Comparison of ENCODE assay signal across 9 mouse cellular contexts in genomic region chr7:19851858-19852570, GRCm38 (mm10). TPM values are rescaled to one million over a fixed set of nuclear protein-coding genes. Genes with fewer than 3 reads are reported as not detected.
A peak's percentile ranks its signal among the peaks of the same experiment; 100 is the strongest.
DNase-seq lines count a peak whose midpoint lies in the region; ATAC-seq and TF ChIP-seq lines count a peak whose summit lies in the region.
"Had no signal": no experiment of that assay in that cellular context is flagged by ENCODE, and none has a peak within 500 bp of the region (broad histone marks: within the 10 kb centered on the region; RNA-seq: fewer than 3 reads in every experiment).

TSS of gene Gm19345 (plus strand) at chr7:19852003.

- H3K9me3 ChIP-seq in heart, embryonic 13.5 days: no peaks in the 10 kb centered on the region
- H3K9me3 ChIP-seq in E14TG2a.4 (ENCODE audit: low read length): 0 out of 2 replicates have a peak, but pooled peaks cover 3% of the 10 kb centered on the region
- no peaks in the 10 kb centered on the region; the same call in 1 of the 2 replicates for H3K9me3 ChIP-seq in forebrain, embryonic 11.5 days (ENCODE audit: control insufficient read depth, low read length)
- H3K9me3 ChIP-seq in limb, embryonic 10.5 days (replicated peaks): no peaks in the 10 kb centered on the region
- H3K9me3 ChIP-seq in neural tube, embryonic 15.5 days (replicated peaks): no peaks in the 10 kb centered on the region

- H3K4me2 ChIP-seq in heart, embryonic 13.5 days: peak within 1 kb of the TSS; percentile 46
- H3K4me2 ChIP-seq in forebrain, embryonic 11.5 days (ENCODE audit: low read depth, low read length, severe bottlenecking): peak within 1 kb of the TSS; percentile 44
- H3K4me2 ChIP-seq in neural tube, embryonic 15.5 days: peak within 1 kb of the TSS; percentile 60

- H3K27ac ChIP-seq in heart, embryonic 13.5 days (replicated peaks): no peak within 1 kb of the TSS
- H3K27ac ChIP-seq in forebrain, embryonic 11.5 days (ENCODE audit: low read depth, low read length): no peak within 1 kb of the TSS
- H3K27ac ChIP-seq in limb, embryonic 10.5 days: no peak within 1 kb of the TSS
- H3K27ac ChIP-seq in neural tube, embryonic 15.5 days (replicated peaks): peak within 1 kb of the TSS; percentile 75

- H3K4me1 ChIP-seq in heart, embryonic 13.5 days: peaks cover 16% of the 10 kb centered on the region
- peaks cover 24% of the 10 kb centered on the region for H3K4me1 ChIP-seq in E14TG2a.4 (replicated peaks; ENCODE audit: low read depth, low read length)
- H3K4me1 ChIP-seq in forebrain, embryonic 11.5 days (replicated peaks; ENCODE audit: control insufficient read depth, insufficient read depth, low read length): no peaks in the 10 kb centered on the region
- peaks cover 10% of the 10 kb centered on the region for H3K4me1 ChIP-seq in limb, embryonic 10.5 days
- peaks cover 8% of the 10 kb centered on the region for H3K4me1 ChIP-seq in neural tube, embryonic 15.5 days

- ATAC-seq in heart, embryonic 13.5 days (ENCODE audit: extremely low read depth, insufficient number of reproducible peaks, low FRiP score, low TSS enrichment): no peak
- peak; percentile 73 for ATAC-seq in forebrain, embryonic 11.5 days (replicated peaks; ENCODE audit: low FRiP score)
- ATAC-seq in neural tube, embryonic 15.5 days (ENCODE audit: low FRiP score): peak; percentile 92

- H3K9ac ChIP-seq in heart, embryonic 13.5 days: peak within 1 kb of the TSS; percentile 55
- peak within 1 kb of the TSS; percentile 43; the same call in 1 of the 2 replicates for H3K9ac ChIP-seq in forebrain, embryonic 11.5 days (ENCODE audit: low read length)
- peak within 1 kb of the TSS; percentile 56 for H3K9ac ChIP-seq in neural tube, embryonic 15.5 days (replicated peaks)

- intact Hi-C loops in heart, postnatal 10 days (cut with DNase I): no loop called here

- no peak for TF ChIP-seq CTCF in E14TG2a.4 (conservative IDR thresholded peaks at IDR 0.05; ENCODE audit: low read length)

- H3K4me3 ChIP-seq in heart, embryonic 13.5 days: peak within 1 kb of the TSS; percentile 31
- peak within 1 kb of the TSS; percentile 76 for H3K4me3 ChIP-seq in E14TG2a.4 (replicated peaks; ENCODE audit: low read length)
- H3K4me3 ChIP-seq in forebrain, embryonic 11.5 days (ENCODE audit: low read depth, low read length): peak within 1 kb of the TSS; percentile 10; the same call in 1 of the 2 replicates
- peak within 1 kb of the TSS; percentile 37 for H3K4me3 ChIP-seq in limb, embryonic 10.5 days
- H3K4me3 ChIP-seq in neural tube, embryonic 15.5 days (replicated peaks): peak within 1 kb of the TSS; percentile 49

- DNase-seq in heart, postnatal 10 days: no peak
- peak; percentile 76 for DNase-seq in forebrain, embryonic 11.5 days (ENCODE audit: low spot score)
- DNase-seq in limb, embryonic 10.5 days (ENCODE audit: low spot score): peak; percentile 60
- no peak for DNase-seq in T-cell, adult 2 months (ENCODE audit: low spot score)
- no peak for DNase-seq in MN1 (ENCODE audit: low spot score)

- WGBS in heart, embryonic 13.5 days: 5% methylated on average over 33 of the region's 33 CpGs
- 3% methylated on average over 33 of the region's 33 CpGs for WGBS in forebrain, embryonic 11.5 days
- 5% methylated on average over 33 of the region's 33 CpGs for WGBS in limb, embryonic 10.5 days
- WGBS in neural tube, embryonic 15.5 days: 5% methylated on average over 33 of the region's 33 CpGs

- H3K27me3 ChIP-seq in heart, embryonic 13.5 days (replicated peaks): peaks cover 66% of the 10 kb centered on the region
- H3K27me3 ChIP-seq in E14TG2a.4 (ENCODE audit: insufficient read depth, low read length): peaks cover 41% of the 10 kb centered on the region
- H3K27me3 ChIP-seq in forebrain, embryonic 11.5 days (ENCODE audit: control insufficient read depth, insufficient read depth, low read length): no peaks in the 10 kb centered on the region
- peaks cover 55% of the 10 kb centered on the region for H3K27me3 ChIP-seq in limb, embryonic 10.5 days (ENCODE audit: low read depth, poor library complexity, severe bottlenecking)
- H3K27me3 ChIP-seq in neural tube, embryonic 15.5 days (replicated peaks): peaks cover 17% of the 10 kb centered on the region

- H3K36me3 ChIP-seq in heart, embryonic 13.5 days: no peaks in the 10 kb centered on the region
- no peaks in the 10 kb centered on the region for H3K36me3 ChIP-seq in E14TG2a.4 (ENCODE audit: insufficient read depth, low read length)
- no peaks in the 10 kb centered on the region for H3K36me3 ChIP-seq in forebrain, embryonic 11.5 days (ENCODE audit: control insufficient read depth, insufficient read depth, low read length)
- H3K36me3 ChIP-seq in limb, embryonic 10.5 days: no peaks in the 10 kb centered on the region
- no peaks in the 10 kb centered on the region for H3K36me3 ChIP-seq in neural tube, embryonic 15.5 days

RNA-seq across cellular contexts. Expression of gene Gm19345, which starts in this region (rescaled TPM):
- not detected in 2 replicates for polyA plus RNA-seq in heart, embryonic 13.5 days (2015; fragmentation: Nextera tagmentation; extraction: Ambion mirVana)
- total RNA-seq in heart, postnatal 10 days (2021): not detected
- not detected in 2 replicates for polyA plus RNA-seq in forebrain, embryonic 11.5 days (2014; fragmentation: Nextera tagmentation; extraction: Ambion mirVana)
- not detected in 2 replicates for polyA plus RNA-seq in limb, embryonic 10.5 days (2016; fragmentation: Nextera tagmentation; extraction: Ambion mirVana)
- 14.3 and 17.3 TPM in 2 replicates for polyA plus RNA-seq in neural tube, embryonic 15.5 days (2015; fragmentation: Nextera tagmentation; extraction: Ambion mirVana)
- total RNA-seq: MEL had no signal

Comparison
In these comparisons a context has a peak if more than half of its experiments do, and no peak if none do; other contexts are left out.
1. RNA of gene Gm19345 (polyA plus RNA-seq): 14.3 to 17.3 TPM in neural tube, embryonic 15.5 days; not detected in forebrain, embryonic 11.5 days, not detected in heart, embryonic 13.5 days and not detected in limb, embryonic 10.5 days; every median in the first group is over 10 times any median in the second.
2. Peak in DNase-seq, ATAC-seq, H3K4me3 ChIP-seq, H3K9ac ChIP-seq and H3K4me2 ChIP-seq in forebrain, embryonic 11.5 days; RNA of the gene not detected or under 1 TPM.
3. Peak in DNase-seq and H3K4me3 ChIP-seq in limb, embryonic 10.5 days; RNA of the gene not detected or under 1 TPM.
4. H3K4me3 ChIP-seq: peak in every context shown above with its lines; median percentile 76 in E14TG2a.4; 49 in neural tube, embryonic 15.5 days; 37 in limb, embryonic 10.5 days; 31 in heart, embryonic 13.5 days; 10 in forebrain, embryonic 11.5 days.
5. Peak in every context shown above with its lines, with median percentiles within 50 percentile points of each other: H3K4me2 ChIP-seq and H3K9ac ChIP-seq.